17 mouse cellular contexts compared by ENCODE assay signal in genomic region chr11:78067566-78067965, GRCm38 (mm10). TPM values are rescaled to one million over a fixed set of nuclear protein-coding genes. Genes with fewer than 3 reads are reported as not detected.
DNase-seq lines count a peak whose midpoint lies in the region; ATAC-seq and TF ChIP-seq lines count a peak whose summit lies in the region.
"Had no signal": no experiment of that assay in that cellular context is flagged by ENCODE, and none has a peak within 500 bp of the region (broad histone marks: within the 10 kb centered on the region; RNA-seq: fewer than 3 reads in every experiment).

No protein-coding gene starts in this region.

- H3K9me3 ChIP-seq in heart, embryonic 11.5 days (replicated peaks; ENCODE audit: control insufficient read depth, low read length) = no peaks in the 10 kb centered on the region
- no peaks in the 10 kb centered on the region for H3K9me3 ChIP-seq in liver, embryonic 12.5 days (replicated peaks)
- H3K9me3 ChIP-seq in liver, embryonic 14.5 days (ENCODE audit: control insufficient read depth, low read length) = no peaks in the 10 kb centered on the region
- H3K9me3 ChIP-seq: embryonic facial prominence, embryonic 10.5 days; forebrain, embryonic 13.5 days; heart, embryonic 12.5 days; hindbrain, embryonic 12.5 days had no signal

- no peaks in the 10 kb centered on the region for H3K36me3 ChIP-seq in heart, embryonic 11.5 days (ENCODE audit: control insufficient read depth, insufficient read depth, low read length)
- peaks cover 14% of the 10 kb centered on the region for H3K36me3 ChIP-seq in liver, embryonic 12.5 days
- H3K36me3 ChIP-seq in liver, embryonic 14.5 days (replicated peaks; ENCODE audit: control insufficient read depth, insufficient read depth, low read depth) = no peaks in the 10 kb centered on the region
- H3K36me3 ChIP-seq in myocyte (ENCODE audit: control insufficient read depth, insufficient read depth) = peaks cover 4% of the 10 kb centered on the region

- no peak overlapping the region for H3K9ac ChIP-seq in heart, embryonic 11.5 days (ENCODE audit: low read depth, low read length)
- H3K9ac ChIP-seq in liver, embryonic 12.5 days = peak overlapping the region; percentile 81
- peak overlapping the region; percentile 90 for H3K9ac ChIP-seq in liver, embryonic 14.5 days (replicated peaks)
- H3K9ac ChIP-seq: forebrain, embryonic 13.5 days; heart, embryonic 12.5 days; hindbrain, embryonic 12.5 days had no signal

- H3K27me3 ChIP-seq in heart, embryonic 11.5 days (ENCODE audit: control insufficient read depth, insufficient read depth, low read length) = no peaks in the 10 kb centered on the region
- H3K27me3 ChIP-seq in liver, embryonic 12.5 days (replicated peaks) = no peaks in the 10 kb centered on the region
- no peaks in the 10 kb centered on the region for H3K27me3 ChIP-seq in liver, embryonic 14.5 days (ENCODE audit: control insufficient read depth, insufficient read depth, low read length)
- H3K27me3 ChIP-seq in myocyte (ENCODE audit: control insufficient read depth, insufficient read depth, insufficient read length) = no peaks in the 10 kb centered on the region
- H3K27me3 ChIP-seq: forebrain, embryonic 13.5 days; heart, embryonic 12.5 days; hindbrain, embryonic 12.5 days had no signal

- TF ChIP-seq POLR2A in myocyte (IDR thresholded peaks at IDR 0.05; ENCODE audit: insufficient read length, low read depth) = no peak

- TF ChIP-seq CTCF in liver, embryonic 14.5 days (IDR thresholded peaks at IDR 0.05; ENCODE audit: low read depth) = no peak

- peak overlapping the region; percentile 32; the same call in 1 of the 2 replicates for H3K27ac ChIP-seq in heart, embryonic 11.5 days (ENCODE audit: low read depth, low read length)
- H3K27ac ChIP-seq in liver, embryonic 12.5 days = peak overlapping the region; percentile 100
- peak overlapping the region; percentile 98 for H3K27ac ChIP-seq in liver, embryonic 14.5 days
- H3K27ac ChIP-seq: embryonic facial prominence, embryonic 10.5 days; forebrain, embryonic 13.5 days; hindbrain, embryonic 12.5 days; hindbrain, postnatal 0 days had no signal

- intact Hi-C loops in heart, postnatal 36 days (cut with DNase I) = no loop called here

- no peaks in the 10 kb centered on the region for H3K79me2 ChIP-seq in myocyte (ENCODE audit: control insufficient read depth, insufficient read depth)

- TF ChIP-seq EP300 in liver, embryonic 14.5 days (IDR thresholded peaks at IDR 0.05; ENCODE audit: low read depth) = no peak

- H3ac ChIP-seq in myocyte (ENCODE audit: control insufficient read depth, insufficient read length) = no peak overlapping the region

- 69% methylated on average over 5 of the region's 5 CpGs for WGBS in heart, embryonic 11.5 days (ENCODE audit: insufficient replicate concordance)
- 65% methylated on average over 5 of the region's 5 CpGs for WGBS in liver, embryonic 12.5 days (ENCODE audit: insufficient replicate concordance)
- WGBS in liver, embryonic 14.5 days (ENCODE audit: insufficient replicate concordance) = 61% methylated on average over 5 of the region's 5 CpGs

- no peak for ATAC-seq in heart, embryonic 11.5 days (replicated peaks; ENCODE audit: insufficient number of reproducible peaks, low FRiP score, low TSS enrichment)
- ATAC-seq in liver, embryonic 12.5 days = no peak
- ATAC-seq in liver, embryonic 14.5 days (ENCODE audit: insufficient read depth) = no peak
- ATAC-seq: forebrain, embryonic 13.5 days; hindbrain, postnatal 0 days had no signal

- peaks cover 3% of the 10 kb centered on the region; the same call in 1 of the 2 replicates for H3K4me1 ChIP-seq in heart, embryonic 11.5 days (ENCODE audit: control insufficient read depth, insufficient read depth, low read length)
- peaks cover 97% of the 10 kb centered on the region for H3K4me1 ChIP-seq in liver, embryonic 12.5 days
- H3K4me1 ChIP-seq in liver, embryonic 14.5 days (replicated peaks; ENCODE audit: control insufficient read depth in 2 of 2, insufficient read depth in 2 of 2, low read length in 1 of 2) = peaks cover 74 to 80% of the 10 kb centered on the region in 2 experiments
- H3K4me1 ChIP-seq: forebrain, embryonic 13.5 days; hindbrain, embryonic 12.5 days had no signal

- no peak for DNase-seq in heart, postnatal 36 days
- no peak for DNase-seq in liver, embryonic 14.5 days (ENCODE audit: low read depth in 3 of 3, low spot score in 3 of 3)
- DNase-seq in urinary bladder, adult 18-20 months (ENCODE audit: low spot score in 2 of 2) = no peak
- no peak for DNase-seq in frontal cortex, postnatal 14 days (ENCODE audit: low spot score in 2 of 2)
- DNase-seq: adrenal gland, adult 2 months; adrenal gland, postnatal 25 days; cerebellum, adult 2 months; cerebellum, postnatal 10 days; heart, adult 18-20 months had no signal

- H3K4me3 ChIP-seq in heart, embryonic 11.5 days (ENCODE audit: low read depth, low read length) = no peak overlapping the region
- H3K4me3 ChIP-seq in liver, embryonic 12.5 days = no peak overlapping the region
- peak overlapping the region in 1 of 2 experiments; percentile 1; a peak in 1 of 4 replicates for H3K4me3 ChIP-seq in liver, embryonic 14.5 days (ENCODE audit: insufficient read depth in 1 of 2, low read depth in 2 of 2, low read length in 2 of 2)
- no peak overlapping the region for H3K4me3 ChIP-seq in myocyte
- H3K4me3 ChIP-seq: embryonic facial prominence, embryonic 10.5 days; forebrain, embryonic 13.5 days; heart, embryonic 12.5 days; hindbrain, embryonic 12.5 days had no signal

- H3K4me2 ChIP-seq in heart, embryonic 11.5 days = no peak overlapping the region
- H3K4me2 ChIP-seq in liver, embryonic 12.5 days = peak overlapping the region; percentile 50
- peak overlapping the region; percentile 95 for H3K4me2 ChIP-seq in liver, embryonic 14.5 days (ENCODE audit: low read depth)
- H3K4me2 ChIP-seq in myocyte (ENCODE audit: low read depth) = no peak overlapping the region
- H3K4me2 ChIP-seq: forebrain, embryonic 13.5 days; heart, embryonic 12.5 days; hindbrain, embryonic 12.5 days had no signal

TF ChIP-seq in myocyte, 11 proteins besides CTCF, POLR2A, EP300 and RAD21:
- TF ChIP-seq MYOG (IDR thresholded peaks at IDR 0.05; ENCODE audit: control insufficient read depth in 1 of 3, insufficient read depth in 1 of 3, insufficient read length in 2 of 3, low read depth in 2 of 3) = peak in 2 of 3 experiments; percentile 73
- peak; percentile 10 to 77 (median 57) for TF ChIP-seq MYOD1 (IDR thresholded peaks at IDR 0.05; ENCODE audit: control insufficient read depth in 1 of 3, insufficient read length in 2 of 3, low read depth in 2 of 3)
- TF ChIP-seq MAX (IDR thresholded peaks at IDR 0.05; ENCODE audit: low read depth) = no peak
- TF ChIP-seq POLR2AphosphoS2 (IDR thresholded peaks at IDR 0.05; ENCODE audit: insufficient read length, low read depth) = no peak
- TF ChIP-seq USF1 (IDR thresholded peaks at IDR 0.05; ENCODE audit: low read depth) = peak; percentile 27
- no peak for TF ChIP-seq TCF12 (IDR thresholded peaks at IDR 0.05; ENCODE audit: insufficient read depth, poor library complexity, severe bottlenecking)
- TF ChIP-seq E2F4 (IDR thresholded peaks at IDR 0.05; ENCODE audit: insufficient read depth) = no peak
- no peak for TF ChIP-seq CEBPB (IDR thresholded peaks at IDR 0.05; ENCODE audit: insufficient read depth, poor library complexity, severe bottlenecking)
- no peak for TF ChIP-seq REST (IDR thresholded peaks at IDR 0.05; ENCODE audit: insufficient read depth, insufficient read length)
- TF ChIP-seq TCF3 (IDR thresholded peaks at IDR 0.05; ENCODE audit: insufficient read length, low read depth) = no peak
- peak; percentile 10 for TF ChIP-seq SRF (IDR thresholded peaks at IDR 0.05; ENCODE audit: control insufficient read depth, insufficient read length, low read depth)

RNA-seq across cellular contexts. Expression of gene Eral1, which starts 12.6 kb away (rescaled TPM):
- polyA plus RNA-seq in heart, embryonic 11.5 days (2014; fragmentation: Nextera tagmentation; extraction: Ambion mirVana) = 25.6 and 27.0 TPM in 2 replicates
- 10 to 100 TPM; 26.2 to 28.4 TPM for total RNA-seq in heart, postnatal 36 days (2021)
- polyA plus RNA-seq in liver, embryonic 12.5 days (2016; fragmentation: Nextera tagmentation; extraction: Ambion mirVana) = 23.2 and 25.5 TPM in 2 replicates
- polyA plus RNA-seq in liver, embryonic 14.5 days (2012; rRNA removed) = 9.8 and 10.2 TPM in 2 replicates
- polyA plus RNA-seq in liver, embryonic 14.5 days (2014; fragmentation: Nextera tagmentation; extraction: Ambion mirVana) = 14.9 and 16.6 TPM in 2 replicates
- polyA plus RNA-seq in myocyte (2012; fragmentation: generic; extraction: Trizol) = 24.6 TPM

RNA-seq across cellular contexts. Expression of gene Fam222b, which starts 26.9 kb away (rescaled TPM):
- polyA plus RNA-seq in heart, embryonic 11.5 days (2014; fragmentation: Nextera tagmentation; extraction: Ambion mirVana) = 22.4 and 26.9 TPM in 2 replicates
- 10 to 100 TPM; 11.7 to 12.3 TPM for total RNA-seq in heart, postnatal 36 days (2021)
- 6.0 and 6.7 TPM in 2 replicates for polyA plus RNA-seq in liver, embryonic 12.5 days (2016; fragmentation: Nextera tagmentation; extraction: Ambion mirVana)
- 2.5 and 3.1 TPM in 2 replicates for polyA plus RNA-seq in liver, embryonic 14.5 days (2012; rRNA removed)
- polyA plus RNA-seq in liver, embryonic 14.5 days (2014; fragmentation: Nextera tagmentation; extraction: Ambion mirVana) = 3.8 and 4.1 TPM in 2 replicates
- polyA plus RNA-seq in myocyte (2012; fragmentation: generic; extraction: Trizol) = 16.1 TPM

RNA-seq across cellular contexts. Expression of gene Flot2, which starts 29.8 kb away (rescaled TPM):
- polyA plus RNA-seq in heart, embryonic 11.5 days (2014; fragmentation: Nextera tagmentation; extraction: Ambion mirVana) = 62.0 and 67.1 TPM in 2 replicates
- 10 to 100 TPM; 63.5 to 64.3 TPM for total RNA-seq in heart, postnatal 36 days (2021)
- 31.7 and 32.0 TPM in 2 replicates for polyA plus RNA-seq in liver, embryonic 12.5 days (2016; fragmentation: Nextera tagmentation; extraction: Ambion mirVana)
- 17.9 and 18.3 TPM in 2 replicates for polyA plus RNA-seq in liver, embryonic 14.5 days (2012; rRNA removed)
- polyA plus RNA-seq in liver, embryonic 14.5 days (2014; fragmentation: Nextera tagmentation; extraction: Ambion mirVana) = 16.7 and 20.4 TPM in 2 replicates
- polyA plus RNA-seq in myocyte (2012; fragmentation: generic; extraction: Trizol) = 78.8 TPM

RNA-seq across cellular contexts. Expression of gene Dhrs13, which starts 35.5 kb away (rescaled TPM):
- polyA plus RNA-seq in heart, embryonic 11.5 days (2014; fragmentation: Nextera tagmentation; extraction: Ambion mirVana) = 12.3 and 15.8 TPM in 2 replicates
- total RNA-seq in heart, postnatal 36 days (2021) = 1 to 10 TPM; 3.9 to 5.0 TPM
- 25.4 and 26.4 TPM in 2 replicates for polyA plus RNA-seq in liver, embryonic 12.5 days (2016; fragmentation: Nextera tagmentation; extraction: Ambion mirVana)
- polyA plus RNA-seq in liver, embryonic 14.5 days (2012; rRNA removed) = 8.6 and 9.4 TPM in 2 replicates
- 17.3 and 17.8 TPM in 2 replicates for polyA plus RNA-seq in liver, embryonic 14.5 days (2014; fragmentation: Nextera tagmentation; extraction: Ambion mirVana)
- polyA plus RNA-seq in myocyte (2012; fragmentation: generic; extraction: Trizol) = 10.0 TPM

Comparison
In these comparisons a context has a peak if more than half of its experiments do, and no peak if none do; other contexts are left out.
1. H3K27ac ChIP-seq: peak in every context shown above with its lines; median percentile 100 in liver, embryonic 12.5 days; 98 in liver, embryonic 14.5 days; 32 in heart, embryonic 11.5 days.
2. H3K4me2 ChIP-seq: peak in liver, embryonic 12.5 days (single experiment) and liver, embryonic 14.5 days (single experiment); none in heart, embryonic 11.5 days (single experiment) and myocyte (single experiment).